ENCODE assay signal across 22 mouse cellular contexts in genomic region chr11:65028049-65028448, GRCm38 (mm10).
"Had no signal": no experiment of that assay in that cellular context is flagged by ENCODE, and none has a peak within 500 bp of the region (broad histone marks: within the 10 kb centered on the region; RNA-seq: fewer than 3 reads in every experiment).

No protein-coding gene starts in this region.

- H3K4me1 ChIP-seq: hindbrain, embryonic 13.5 days; hindbrain, embryonic 15.5 days; kidney, embryonic 15.5 days; limb, embryonic 13.5 days had no signal

- ATAC-seq: forebrain, postnatal 0 days; hindbrain, postnatal 0 days; intestine, embryonic 16.5 days had no signal

- H3K4me3 ChIP-seq: heart, adult 2 months; heart, embryonic 13.5 days; heart, embryonic 15.5 days; hindbrain, embryonic 13.5 days; hindbrain, embryonic 15.5 days; kidney, embryonic 15.5 days; limb, embryonic 13.5 days had no signal

- H3K9me3 ChIP-seq: heart, embryonic 13.5 days; heart, embryonic 15.5 days; hindbrain, embryonic 13.5 days; hindbrain, embryonic 15.5 days; kidney, embryonic 15.5 days; limb, embryonic 13.5 days had no signal

- H3K27me3 ChIP-seq: heart, embryonic 13.5 days; heart, embryonic 15.5 days; hindbrain, embryonic 13.5 days; hindbrain, embryonic 15.5 days; kidney, embryonic 15.5 days; limb, embryonic 13.5 days had no signal

- H3K27ac ChIP-seq: heart, adult 2 months; heart, embryonic 13.5 days; heart, embryonic 15.5 days; hindbrain, embryonic 13.5 days; hindbrain, embryonic 15.5 days; hindbrain, postnatal 0 days; kidney, embryonic 15.5 days; kidney, postnatal 0 days; limb, embryonic 13.5 days had no signal

- H3K4me2 ChIP-seq: heart, embryonic 11.5 days; heart, embryonic 13.5 days; heart, embryonic 15.5 days; hindbrain, embryonic 13.5 days; hindbrain, embryonic 15.5 days; kidney, embryonic 15.5 days; limb, embryonic 13.5 days had no signal

- H3K9ac ChIP-seq: forebrain, postnatal 0 days; heart, embryonic 13.5 days; heart, embryonic 15.5 days; hindbrain, embryonic 13.5 days; hindbrain, embryonic 15.5 days; kidney, embryonic 15.5 days; limb, embryonic 13.5 days had no signal

- DNase-seq: forebrain, postnatal 0 days; gastrocnemius, postnatal 14 days; gastrocnemius, postnatal 36 days; heart, adult 11 months; heart, adult 2 months; heart, postnatal 14 days; heart, postnatal 36 days; kidney, adult 11 months; kidney, postnatal 14 days; layer of hippocampus, adult 9-11 months; layer of hippocampus, postnatal 36 days; left cerebral cortex, postnatal 4 days had no signal
